Mouse (Mus musculus): ENCODE data around the gene Grem1. TPM values are rescaled to one million over a fixed set of nuclear protein-coding genes. Genes with fewer than 3 reads are reported as not detected.

Grem1 gene
- total and polyA plus RNA-seq, 3 experiments: not detected

GRCm38 (mm10) chr2:113781107-113781506, 22.7 kb upstream of the Grem1 start:
- H3K4me1 ChIP-seq (ENCODE audit: control insufficient read depth in 1 of 2, insufficient read depth in 2 of 2): peaks cover 10 to 23% of the 10 kb centered on the region in 2 experiments; a peak in 3 of 4 replicates
- in situ Hi-C loops (cut with MboI; ENCODE audit: low pct_ligation_motif_present, low pct_unique_long_range_greater_than_20kb, low sequenced_read_pairs): no loop called here
- dilution Hi-C loops (cut with MboI; ENCODE audit: extremely low pct_ligation_motif_present, extremely low pct_unique_long_range_greater_than_20kb, low sequenced_read_pairs): no loop called here
- no peaks in the 10 kb centered on the region for H3K27me3 ChIP-seq (replicated peaks)
- DNase-seq (ENCODE audit: extremely low read depth): no peak
- TF ChIP-seq TCF12 (IDR thresholded peaks at IDR 0.05; ENCODE audit: low read depth, low read length) (no peak), UBTF (IDR thresholded peaks at IDR 0.05; ENCODE audit: low read depth, low read length) (no peak), ZC3H11A (IDR thresholded peaks at IDR 0.05; ENCODE audit: low read depth, low read length) (no peak), USF1 (IDR thresholded peaks at IDR 0.05; ENCODE audit: low read depth, low read length) (no peak), CTCF (conservative IDR thresholded peaks at IDR 0.05 in 1 of 2, IDR thresholded peaks at IDR 0.05 in 1 of 2; ENCODE audit: low read depth in 2 of 2, low read length in 2 of 2) (no peak), PAX5 (IDR thresholded peaks at IDR 0.05; ENCODE audit: low read length) (no peak), KAT2A (IDR thresholded peaks at IDR 0.05; ENCODE audit: insufficient replicate concordance, low read length) (no peak), HCFC1 (IDR thresholded peaks at IDR 0.05; ENCODE audit: low read depth, low read length) (no peak), ZNF384 (IDR thresholded peaks at IDR 0.05; ENCODE audit: low read depth, low read length) (no peak), MAX (IDR thresholded peaks at IDR 0.05; ENCODE audit: low read length) (no peak), EP300 (IDR thresholded peaks at IDR 0.05; ENCODE audit: low read length) (no peak), USF2 (conservative IDR thresholded peaks at IDR 0.05; ENCODE audit: low read depth, low read length) (no peak), GABPA (IDR thresholded peaks at IDR 0.05; ENCODE audit: insufficient replicate concordance, low read depth, low read length) (no peak), ZMIZ1 (IDR thresholded peaks at IDR 0.05; ENCODE audit: low read depth, low read length) (no peak), BHLHE40 (IDR thresholded peaks at IDR 0.05; ENCODE audit: low read depth, low read length) (no peak), E2F4 (IDR thresholded peaks at IDR 0.05; ENCODE audit: insufficient replicate concordance, low read depth, low read length) (no peak), CHD1 (IDR thresholded peaks at IDR 0.05; ENCODE audit: low read depth, low read length) (no peak), RCOR1 (conservative IDR thresholded peaks at IDR 0.05; ENCODE audit: low read depth, low read length) (no peak), POLR2AphosphoS2 (IDR thresholded peaks at IDR 0.05; ENCODE audit: low read depth, low read length) (no peak), JUND (conservative IDR thresholded peaks at IDR 0.05; ENCODE audit: low read depth, low read length) (no peak)
- H3K4me2 ChIP-seq (ENCODE audit: insufficient read depth, low read depth, poor library complexity, severe bottlenecking): no peak overlapping the region
- H3K79me2 ChIP-seq (replicated peaks; ENCODE audit: control insufficient read depth, extremely low read depth, insufficient read depth, poor library complexity, severe bottlenecking): no peaks in the 10 kb centered on the region
- H3K36me3 ChIP-seq (replicated peaks in 1 of 2; ENCODE audit: control insufficient read depth in 1 of 2, insufficient read depth in 1 of 2, low read length in 1 of 2): no peaks in the 10 kb centered on the region
- no peaks in the 10 kb centered on the region for H3K9me3 ChIP-seq (replicated peaks; ENCODE audit: low read length)
- H3K4me3 ChIP-seq (replicated peaks in 1 of 3; ENCODE audit: low read depth in 2 of 3, low read length in 2 of 3, poor library complexity in 1 of 3): no peak overlapping the region
- no peak overlapping the region for H3K27ac ChIP-seq (ENCODE audit: insufficient read depth, low read depth)
- H3K9ac ChIP-seq (ENCODE audit: insufficient read depth, low read depth): no peak overlapping the region

DNA sequence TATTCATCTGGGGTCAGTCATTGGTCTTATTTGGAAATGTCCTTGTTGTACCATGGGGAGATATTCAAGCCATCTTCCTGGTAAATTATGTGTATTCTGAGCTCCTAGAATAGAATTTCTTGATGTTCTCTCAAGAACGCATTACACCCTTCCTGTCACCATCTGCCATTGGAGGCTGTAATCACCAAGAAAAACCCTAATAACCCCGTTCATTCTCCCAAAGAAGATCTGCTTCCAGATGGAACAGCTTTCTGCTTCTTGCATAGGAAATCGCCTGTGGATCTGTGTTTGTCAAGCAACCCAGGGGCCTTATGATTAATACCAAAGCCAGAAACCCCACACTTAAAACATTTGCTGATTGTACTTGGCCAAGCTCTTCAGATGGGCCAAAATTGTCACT, 20.9 kb upstream of the Grem1 start:
- dilution Hi-C loops (cut with MboI; ENCODE audit: extremely low pct_ligation_motif_present, extremely low pct_unique_long_range_greater_than_20kb, low sequenced_read_pairs) (no loop called here), in situ Hi-C loops (cut with MboI; ENCODE audit: low pct_ligation_motif_present, low pct_unique_long_range_greater_than_20kb, low sequenced_read_pairs) (no loop called here)
- no peak for DNase-seq (ENCODE audit: extremely low read depth)
- Histone ChIP-seq H3K4me3 (replicated peaks in 1 of 3; ENCODE audit: low read depth in 2 of 3, low read length in 2 of 3, poor library complexity in 1 of 3) (no peak overlapping the region), H3K79me2 (replicated peaks; ENCODE audit: control insufficient read depth, extremely low read depth, insufficient read depth, poor library complexity, severe bottlenecking) (no peaks in the 10 kb centered on the region), H3K9ac (ENCODE audit: insufficient read depth, low read depth) (no peak overlapping the region), H3K4me1 (ENCODE audit: control insufficient read depth in 1 of 2, insufficient read depth in 2 of 2) (peaks cover 10 to 23% of the 10 kb centered on the region in 2 experiments; a peak in 3 of 4 replicates), H3K36me3 (replicated peaks in 1 of 2; ENCODE audit: control insufficient read depth in 1 of 2, insufficient read depth in 1 of 2, low read length in 1 of 2) (no peaks in the 10 kb centered on the region), H3K4me2 (ENCODE audit: insufficient read depth, low read depth, poor library complexity, severe bottlenecking) (no peak overlapping the region), H3K27ac (ENCODE audit: insufficient read depth, low read depth) (no peak overlapping the region), H3K27me3 (replicated peaks) (no peaks in the 10 kb centered on the region), H3K9me3 (replicated peaks; ENCODE audit: low read length) (no peaks in the 10 kb centered on the region)
- TF ChIP-seq ZKSCAN1 (IDR thresholded peaks at IDR 0.05; ENCODE audit: borderline replicate concordance, low read depth, low read length) (no peak), MAX (IDR thresholded peaks at IDR 0.05; ENCODE audit: low read length) (no peak), NELFE (IDR thresholded peaks at IDR 0.05; ENCODE audit: low read depth, low read length) (no peak), ZC3H11A (IDR thresholded peaks at IDR 0.05; ENCODE audit: low read depth, low read length) (no peak), RAD21 (IDR thresholded peaks at IDR 0.05; ENCODE audit: low read depth, low read length) (no peak), GABPA (IDR thresholded peaks at IDR 0.05; ENCODE audit: insufficient replicate concordance, low read depth, low read length) (no peak), UBTF (IDR thresholded peaks at IDR 0.05; ENCODE audit: low read depth, low read length) (no peak), POLR2AphosphoS2 (IDR thresholded peaks at IDR 0.05; ENCODE audit: low read depth, low read length) (no peak), MAFK (IDR thresholded peaks at IDR 0.05; ENCODE audit: insufficient replicate concordance, low read length) (no peak), MAZ (IDR thresholded peaks at IDR 0.05; ENCODE audit: low read depth, low read length) (no peak), USF1 (IDR thresholded peaks at IDR 0.05; ENCODE audit: low read depth, low read length) (no peak), NRF1 (IDR thresholded peaks at IDR 0.05; ENCODE audit: low read depth, low read length) (no peak), E2F4 (IDR thresholded peaks at IDR 0.05; ENCODE audit: insufficient replicate concordance, low read depth, low read length) (no peak), KAT2A (IDR thresholded peaks at IDR 0.05; ENCODE audit: insufficient replicate concordance, low read length) (no peak)
